Mouse (Mus musculus) Patski (cell line): ENCODE results near the gene Rnf186. TPM values are rescaled to one million over a fixed set of nuclear protein-coding genes. Genes with fewer than 3 reads are reported as not detected.

ENCODE experiments used
- ATAC-seq: fragments of 100-300 bp; one replicate; pipeline ENCODE4 v1.8.0; 2021
- CTCF ChIA-PET: fragments of 350-600 bp; sonication (Branson Sonifier 250); formaldehyde crosslinking; loops from one replicate; lab custom pipeline; 2022; ENCODE audit warnings: inconsistent platforms; lab: Charles Lee
- POLR2A ChIA-PET: fragments of 350-600 bp; sonication (Branson Sonifier 250); formaldehyde crosslinking; loops from one replicate; lab custom pipeline; 2022; ENCODE audit warnings: antibody characterized with exemption, inconsistent platforms; lab: Charles Lee
- DNase-seq: peaks from one replicate; pipeline ENCODE4 v3.0.0-alpha.2; 2011; ENCODE audit warnings: low read depth, low spot score
- H3K27me3 ChIP-seq: fragments of 371-371 bp; one replicate; pipeline ENCODE4 v1.5.1; 2021
- CTCF ChIP-seq: fragments of 100-300 bp; IDR thresholded peaks from one replicate; pipeline ENCODE4 v1.5.1; 2021
- in situ Hi-C: fragments of 300-500 bp; cut with MboI; formaldehyde crosslinking; loops from 3 replicates; pipeline ENCODE4 v1.11.1; 2018; ENCODE audit warnings: low pct_unique_long_range_greater_than_20kb, mixed read lengths
- polyA plus RNA-seq: library from polyadenylated mRNA; unstranded; gene quantifications from one replicate; pipeline ENCODE4 v1.2.3, GENCODE M21; 2021

Rnf186 gene
- not detected for polyA plus RNA-seq

- ATAC-seq: no peak
- no peak for DNase-seq
- ChIA-PET CTCF (no interaction called here), POLR2A (no interaction called here)
- in situ Hi-C loops: no loop called here
- no peak for TF ChIP-seq CTCF
- peaks cover 4% of the 10 kb centered on the region for H3K27me3 ChIP-seq
Observed at GRCm38 (mm10) chr4:138966866-138967265, at the start of gene Rnf186. Gene Rnf186 (plus strand): TSS chr4:138967112.

- DNase-seq: no peak
- no peak for ATAC-seq
- ChIA-PET CTCF (no interaction called here), POLR2A (no interaction called here)
- in situ Hi-C loops: no loop called here
- H3K27me3 ChIP-seq: no peaks in the 10 kb centered on the region
- no peak for TF ChIP-seq CTCF
Observed at GRCm38 (mm10) chr4:138917282-138917681, 49.6 kb upstream of the Rnf186 start.

- peaks cover 3% of the 10 kb centered on the region for H3K27me3 ChIP-seq
- DNase-seq (no peak), ATAC-seq (no peak)
- in situ Hi-C loops: loop anchor here (5.0 to 10.0 kb wide), 2 partner anchors 91 to 1133 kb away; no protein-coding TSS in a partner anchor
- POLR2A ChIA-PET: no interaction called here
- CTCF ChIA-PET: interaction anchor here (0.8 to 1.2 kb wide), 3 partner anchors 74 to 164 kb away, joined by 3 to 4 read pairs (median 4); no protein-coding TSS in a partner anchor
- no peak for TF ChIP-seq CTCF
Observed at GRCm38 (mm10) chr4:138921254-138922130, 45.4 kb upstream of the Rnf186 start.

- no peak for TF ChIP-seq CTCF
- ATAC-seq: no peak
- no peak for DNase-seq
- ChIA-PET CTCF (interaction anchor here (0.8 to 1.2 kb wide), 3 partner anchors 74 to 163 kb away, joined by 3 to 4 read pairs (median 4); no protein-coding TSS in a partner anchor), POLR2A (no interaction called here)
- in situ Hi-C loops: loop anchor here (5.0 to 10.0 kb wide), 2 partner anchors 90 to 1133 kb away; no protein-coding TSS in a partner anchor
- peaks cover 3% of the 10 kb centered on the region for H3K27me3 ChIP-seq
Observed at GRCm38 (mm10) chr4:138922131-138922459, 44.8 kb upstream of the Rnf186 start.

- CTCF ChIA-PET: interaction anchor here (0.9 to 1.6 kb wide), 4 partner anchors 13 to 66 kb away, joined by 3 to 4 read pairs (median 3); no protein-coding TSS in a partner anchor
- DNase-seq (no peak), ATAC-seq (peak; percentile 6)
- peaks cover 3% of the 10 kb centered on the region for H3K27me3 ChIP-seq
- in situ Hi-C loops: loop anchor here (5.0 to 10.0 kb wide), 2 partner anchors 132 to 1129 kb away; no protein-coding TSS in a partner anchor
- TF ChIP-seq CTCF: no peak
- POLR2A ChIA-PET: interaction anchor here (1.4 kb wide), 1 partner anchor 19 kb away, joined by 3 read pairs; no protein-coding TSS in a partner anchor
Observed at GRCm38 (mm10) chr4:138925561-138925960, 41.4 kb upstream of the Rnf186 start.

GRCm38 (mm10) chr4:138933862-138934261 lies 33.0 kb upstream of the Rnf186 start:
- H3K27me3 ChIP-seq: no peaks in the 10 kb centered on the region
- ATAC-seq (no peak), DNase-seq (no peak)
- ChIA-PET CTCF (no interaction called here), POLR2A (no interaction called here)
- no peak for TF ChIP-seq CTCF
- in situ Hi-C loops: no loop called here

GRCm38 (mm10) chr4:138934456-138935145 lies 32.3 kb upstream of the Rnf186 start:
- no peak for DNase-seq
- in situ Hi-C loops: no loop called here
- ChIA-PET POLR2A (no interaction called here), CTCF (no interaction called here)
- no peak for ATAC-seq
- no peaks in the 10 kb centered on the region for H3K27me3 ChIP-seq
- no peak for TF ChIP-seq CTCF

- no peaks in the 10 kb centered on the region for H3K27me3 ChIP-seq
- TF ChIP-seq CTCF: no peak
- ATAC-seq (no peak), DNase-seq (no peak)
- ChIA-PET POLR2A (no interaction called here), CTCF (interaction anchor here (1.2 kb wide), 1 partner anchor 13 kb away, joined by 3 read pairs; no protein-coding TSS in a partner anchor)
- in situ Hi-C loops: no loop called here
Observed at GRCm38 (mm10) chr4:138938495-138939269, 28.2 kb upstream of the Rnf186 start.

- no peaks in the 10 kb centered on the region for H3K27me3 ChIP-seq
- ChIA-PET POLR2A (no interaction called here), CTCF (interaction anchor here (1.2 kb wide), 1 partner anchor 14 kb away, joined by 3 read pairs; no protein-coding TSS in a partner anchor)
- no peak for DNase-seq
- ATAC-seq: no peak
- in situ Hi-C loops: no loop called here
- no peak for TF ChIP-seq CTCF
Observed at GRCm38 (mm10) chr4:138939481-138939880, 27.4 kb upstream of the Rnf186 start.

- DNase-seq (no peak), ATAC-seq (no peak)
- ChIA-PET POLR2A (interaction anchor here (0.6 to 1.5 kb wide), 2 partner anchors 31 to 42 kb away, joined by 3 read pairs; partner anchors contain the start of gene Tmco4), CTCF (interaction anchor here (1.0 kb wide), 1 partner anchor 14 kb away, joined by 3 read pairs; no protein-coding TSS in a partner anchor)
- in situ Hi-C loops: no loop called here
- TF ChIP-seq CTCF: no peak
- H3K27me3 ChIP-seq: no peaks in the 10 kb centered on the region
Observed at GRCm38 (mm10) chr4:138941401-138941800, 25.5 kb upstream of the Rnf186 start.
